8 mouse cellular contexts compared by ENCODE assay signal in the genomic region with DNA sequence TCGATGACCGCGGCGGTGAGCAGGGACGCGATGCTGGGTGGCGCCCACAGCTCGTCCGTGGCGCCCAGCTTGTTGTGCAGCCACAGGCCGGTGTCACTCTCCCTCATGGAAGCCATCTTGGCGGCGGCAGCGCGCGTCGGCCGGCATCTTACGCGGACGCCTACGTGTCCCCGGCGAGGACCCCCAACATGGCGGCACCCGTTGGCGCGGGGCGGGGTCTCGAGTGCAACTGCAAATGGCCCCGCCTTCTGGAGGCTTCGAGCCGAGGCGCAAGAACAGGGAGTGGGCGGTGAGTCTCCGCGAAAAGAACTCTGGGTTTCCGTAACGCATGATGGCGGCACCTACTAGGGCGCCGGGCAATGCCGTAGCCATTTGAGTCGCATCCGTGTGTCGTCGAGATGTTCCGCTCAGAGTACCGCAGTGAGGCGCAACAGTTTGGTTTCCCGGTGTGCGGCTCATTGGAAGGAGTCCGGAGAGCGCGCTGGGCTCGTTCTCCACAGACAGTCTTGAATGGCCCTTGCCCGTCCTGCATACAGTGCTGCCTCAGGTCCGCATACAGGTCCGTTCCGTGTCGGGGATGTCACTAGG. TPM values are rescaled to one million over a fixed set of nuclear protein-coding genes. Genes with fewer than 3 reads are reported as not detected.
DNase-seq lines count a peak whose midpoint lies in the region; ATAC-seq and TF ChIP-seq lines count a peak whose summit lies in the region.

A gene (minus strand): TSS at position 294 of the 588 bp plus-strand sequence.

- TF ChIP-seq CTCF in C2C12 (IDR thresholded peaks at IDR 0.05; ENCODE audit: control insufficient read depth, insufficient read depth, insufficient read length): no peak
- TF ChIP-seq CTCF in brain, embryonic 14.5 days (IDR thresholded peaks at IDR 0.05; ENCODE audit: borderline replicate concordance, extremely low read depth, insufficient read depth, insufficient read length): no peak
- no peak for TF ChIP-seq CTCF in liver, adult 2 months (IDR thresholded peaks at IDR 0.05; ENCODE audit: low read depth, low read length)

- H3K4me2 ChIP-seq in heart, embryonic 11.5 days: peak within 1 kb of the TSS; percentile 79
- peak within 1 kb of the TSS; percentile 73 for H3K4me2 ChIP-seq in kidney, embryonic 16.5 days (replicated peaks; ENCODE audit: low read depth, low read length)
- H3K4me2 ChIP-seq in myocyte (ENCODE audit: low read depth): peak within 1 kb of the TSS; percentile 75

- peak; percentile 100 for DNase-seq in brain, embryonic 14.5 days (ENCODE audit: low read depth)
- peak; percentile 95 for DNase-seq in liver, adult 2 months (ENCODE audit: extremely low read depth, low read depth, low spot score)
- DNase-seq in splenic B cell, adult 2 months (ENCODE audit: low read depth, low spot score): peak; percentile 99

- H3K79me3 ChIP-seq in C2C12 (ENCODE audit: low read depth): peaks cover 48% of the 10 kb centered on the region

- peak; percentile 96 for ATAC-seq in heart, embryonic 11.5 days (replicated peaks; ENCODE audit: insufficient number of reproducible peaks, low FRiP score, low TSS enrichment)
- peak; percentile 97 for ATAC-seq in kidney, embryonic 16.5 days (ENCODE audit: low FRiP score, low TSS enrichment)

- peak within 1 kb of the TSS; percentile 93 for H3K27ac ChIP-seq in heart, embryonic 11.5 days (ENCODE audit: low read depth, low read length)
- peak within 1 kb of the TSS; percentile 92 for H3K27ac ChIP-seq in kidney, embryonic 16.5 days (ENCODE audit: low read length)
- H3K27ac ChIP-seq in liver, adult 2 months (replicated peaks; ENCODE audit: insufficient read depth, low read depth, low read length): peak within 1 kb of the TSS; percentile 81

- peak within 1 kb of the TSS; percentile 68 for H3K4me3 ChIP-seq in C2C12 (ENCODE audit: insufficient read depth, poor library complexity, severe bottlenecking)
- peak within 1 kb of the TSS; percentile 79 for H3K4me3 ChIP-seq in erythroblast, embryonic 14.5 days (replicated peaks)
- peak within 1 kb of the TSS; percentile 88 for H3K4me3 ChIP-seq in heart, embryonic 11.5 days (ENCODE audit: low read depth, low read length)
- H3K4me3 ChIP-seq in kidney, embryonic 16.5 days (ENCODE audit: low read length): peak within 1 kb of the TSS; percentile 89
- H3K4me3 ChIP-seq in liver, adult 2 months (ENCODE audit: insufficient read depth, low read depth, low read length): peak within 1 kb of the TSS; percentile 92
- H3K4me3 ChIP-seq in myocyte: peak within 1 kb of the TSS; percentile 53

- H3ac ChIP-seq in C2C12 (ENCODE audit: control insufficient read depth, insufficient read length, low read depth) (peak within 1 kb of the TSS; percentile 83), myocyte (ENCODE audit: control insufficient read depth, insufficient read length) (peak within 1 kb of the TSS; percentile 68)

- TF ChIP-seq POLR2A in brain, embryonic 14.5 days (IDR thresholded peaks at IDR 0.05; ENCODE audit: borderline replicate concordance, extremely low read depth, insufficient read depth, insufficient read length, poor library complexity, severe bottlenecking): peak; percentile 74
- peak; percentile 80; the same call in 1 of the 2 replicates for TF ChIP-seq POLR2A in liver, adult 2 months (IDR thresholded peaks at IDR 0.05; ENCODE audit: extremely low read depth, insufficient read depth, low read length)
- TF ChIP-seq POLR2A in myocyte (IDR thresholded peaks at IDR 0.05; ENCODE audit: insufficient read length, low read depth): peak; percentile 89

- no peaks in the 10 kb centered on the region for H3K27me3 ChIP-seq in C2C12 (ENCODE audit: control insufficient read depth, insufficient read depth, insufficient read length)
- no peaks in the 10 kb centered on the region; the same call in 1 of the 2 replicates for H3K27me3 ChIP-seq in erythroblast, embryonic 14.5 days (ENCODE audit: control insufficient read depth)
- H3K27me3 ChIP-seq in heart, embryonic 11.5 days (ENCODE audit: control insufficient read depth, insufficient read depth, low read length): no peaks in the 10 kb centered on the region
- no peaks in the 10 kb centered on the region for H3K27me3 ChIP-seq in kidney, embryonic 16.5 days (ENCODE audit: insufficient read depth, low read length)
- H3K27me3 ChIP-seq in liver, adult 2 months (ENCODE audit: control insufficient read depth, insufficient read depth, low read length): no peaks in the 10 kb centered on the region
- no peaks in the 10 kb centered on the region for H3K27me3 ChIP-seq in myocyte (ENCODE audit: control insufficient read depth, insufficient read depth, insufficient read length)
- no peaks in the 10 kb centered on the region for H3K27me3 ChIP-seq in splenic B cell, adult 2 months (ENCODE audit: control insufficient read depth, insufficient read depth, low read length, poor library complexity, severe bottlenecking)

- WGBS in heart, embryonic 11.5 days (ENCODE audit: insufficient replicate concordance): under 1% methylated on average over 61 of the region's 61 CpGs
- under 1% methylated on average over 61 of the region's 61 CpGs for WGBS in kidney, embryonic 16.5 days
- WGBS in liver, adult 2 months: under 1% methylated on average over 61 of the region's 61 CpGs

- H3K9ac ChIP-seq in heart, embryonic 11.5 days (ENCODE audit: low read depth, low read length): peak within 1 kb of the TSS; percentile 97
- H3K9ac ChIP-seq in kidney, embryonic 16.5 days (replicated peaks; ENCODE audit: low read length): peak within 1 kb of the TSS; percentile 90
- peak within 1 kb of the TSS; percentile 98 for H3K9ac ChIP-seq in liver, adult 2 months (ENCODE audit: low read depth, low read length)

- H3K9me3 ChIP-seq in erythroblast, embryonic 14.5 days (ENCODE audit: control insufficient read depth, low read length): peaks cover 20% of the 10 kb centered on the region
- H3K9me3 ChIP-seq in heart, embryonic 11.5 days (replicated peaks; ENCODE audit: control insufficient read depth, low read length): no peaks in the 10 kb centered on the region; the same call in 1 of the 2 replicates
- H3K9me3 ChIP-seq in kidney, embryonic 16.5 days (ENCODE audit: low read length): peaks cover 12% of the 10 kb centered on the region; the same call in 1 of the 2 replicates

- peaks cover 13% of the 10 kb centered on the region for H3K36me3 ChIP-seq in C2C12 (ENCODE audit: control insufficient read depth, insufficient read depth)
- peaks cover 35% of the 10 kb centered on the region for H3K36me3 ChIP-seq in erythroblast, embryonic 14.5 days (ENCODE audit: control insufficient read depth)
- H3K36me3 ChIP-seq in heart, embryonic 11.5 days (ENCODE audit: control insufficient read depth, insufficient read depth, low read length): peaks cover 4% of the 10 kb centered on the region
- H3K36me3 ChIP-seq in kidney, embryonic 16.5 days (ENCODE audit: insufficient read depth, low read length): peaks cover 18% of the 10 kb centered on the region
- no peaks in the 10 kb centered on the region for H3K36me3 ChIP-seq in liver, adult 2 months (ENCODE audit: control insufficient read depth, insufficient read depth, low read length)
- H3K36me3 ChIP-seq in myocyte (ENCODE audit: control insufficient read depth, insufficient read depth): no peaks in the 10 kb centered on the region
- H3K36me3 ChIP-seq in splenic B cell, adult 2 months (ENCODE audit: control insufficient read depth, insufficient read depth, low read length, poor library complexity, severe bottlenecking): no peaks in the 10 kb centered on the region

- peaks cover 56% of the 10 kb centered on the region for H3K79me2 ChIP-seq in C2C12 (ENCODE audit: control insufficient read depth, insufficient read depth)
- H3K79me2 ChIP-seq in liver, adult 2 months (ENCODE audit: control insufficient read depth, insufficient read depth, low read length): peaks cover 18% of the 10 kb centered on the region
- H3K79me2 ChIP-seq in myocyte (ENCODE audit: control insufficient read depth, insufficient read depth): peaks cover 44% of the 10 kb centered on the region

- peaks cover 50% of the 10 kb centered on the region for H3K4me1 ChIP-seq in erythroblast, embryonic 14.5 days (ENCODE audit: control insufficient read depth)
- H3K4me1 ChIP-seq in heart, embryonic 11.5 days (ENCODE audit: control insufficient read depth, insufficient read depth, low read length): peaks cover 8% of the 10 kb centered on the region
- peaks cover 19% of the 10 kb centered on the region for H3K4me1 ChIP-seq in kidney, embryonic 16.5 days (ENCODE audit: insufficient read depth, low read length)
- peaks cover 14% of the 10 kb centered on the region for H3K4me1 ChIP-seq in liver, adult 2 months (ENCODE audit: control insufficient read depth, insufficient read depth, low read length)

TF ChIP-seq in C2C12, 6 proteins besides CTCF, POLR2A, EP300 and RAD21:
- TF ChIP-seq MAX (IDR thresholded peaks at IDR 0.05) (no peak), MYOD1 (IDR thresholded peaks at IDR 0.05; ENCODE audit: control insufficient read depth, insufficient read length, low read depth) (no peak)
TF ChIP-seq in C2C12: peak in this region for 0.

TF ChIP-seq in myocyte, 11 proteins besides CTCF, POLR2A, EP300 and RAD21 (continues in another document):
- TF ChIP-seq CEBPB (IDR thresholded peaks at IDR 0.05; ENCODE audit: insufficient read depth, poor library complexity, severe bottlenecking) (no peak), POLR2AphosphoS2 (IDR thresholded peaks at IDR 0.05; ENCODE audit: insufficient read length, low read depth) (peak; percentile 97), USF1 (IDR thresholded peaks at IDR 0.05; ENCODE audit: low read depth) (no peak), MYOG (IDR thresholded peaks at IDR 0.05; ENCODE audit: control insufficient read depth in 1 of 3, insufficient read depth in 1 of 3, insufficient read length in 2 of 3, low read depth in 2 of 3) (peak in 1 of 3 experiments; percentile 25), E2F4 (IDR thresholded peaks at IDR 0.05; ENCODE audit: insufficient read depth) (peak; percentile 15), SRF (IDR thresholded peaks at IDR 0.05; ENCODE audit: control insufficient read depth, insufficient read length, low read depth) (peak; percentile 86), TCF12 (IDR thresholded peaks at IDR 0.05; ENCODE audit: insufficient read depth, poor library complexity, severe bottlenecking) (no peak), MYOD1 (IDR thresholded peaks at IDR 0.05; ENCODE audit: control insufficient read depth in 1 of 3, insufficient read length in 2 of 3, low read depth in 2 of 3) (peak in 1 of 3 experiments; percentile 12), MAX (IDR thresholded peaks at IDR 0.05; ENCODE audit: low read depth) (no peak), TCF3 (IDR thresholded peaks at IDR 0.05; ENCODE audit: insufficient read length, low read depth) (no peak)

RNA-seq across cellular contexts. Expression of the gene that starts here (rescaled TPM):
- 24.2 TPM for polyA plus RNA-seq in C2C12 (2012; fragmentation: generic; extraction: Trizol)
- 54.8 and 65.5 TPM in 2 replicates for polyA plus RNA-seq in brain, embryonic 14.5 days (2012; rRNA removed)
- 3.2 and 4.0 TPM in 2 replicates for polyA plus RNA-seq in erythroblast, embryonic 14.5 days (2012)
- 33.9 and 36.0 TPM in 2 replicates for polyA plus RNA-seq in heart, embryonic 11.5 days (2014; fragmentation: Nextera tagmentation; extraction: Ambion mirVana)
- polyA plus RNA-seq in kidney, embryonic 16.5 days (2015; fragmentation: Nextera tagmentation; extraction: Ambion mirVana): 64.1 and 70.2 TPM in 2 replicates
- total RNA-seq in liver, adult 2 months (2014; rRNA removed): 2.6 and 3.7 TPM in 2 replicates
- polyA plus RNA-seq in liver, adult 2 months (2012; rRNA removed): 13.0 and 16.8 TPM in 2 replicates
- polyA plus RNA-seq in myocyte (2012; fragmentation: generic; extraction: Trizol): 17.1 TPM

Comparison
In these comparisons a context has a peak if more than half of its experiments do, and no peak if none do; other contexts are left out.
1. Peak in every context shown above with its lines: DNase-seq, ATAC-seq, H3K4me3 ChIP-seq and H3K27ac ChIP-seq.